Mouse (Mus musculus) MEL (cell line): ENCODE measurements around the gene Mgat4c. TPM values are rescaled to one million over a fixed set of nuclear protein-coding genes. Genes with fewer than 3 reads are reported as not detected.
A peak's percentile ranks its signal among the peaks of the same experiment; 100 is the strongest.

Experiments used
- DNase-seq: peaks from one replicate; pipeline ENCODE4 v3.0.0; 2011; ENCODE audit warnings: low read depth, low spot score
- H3K27ac ChIP-seq: 2 replicates; pipeline ENCODE4 v1.5.1; 2012; ENCODE audit warnings: low read depth, mild to moderate bottlenecking, control low read depth, low read length, moderate library complexity; ENCODE audit not compliant: control insufficient read depth
- H3K27me3 ChIP-seq, 2 experiments: fragments of 150-350 bp in 1 of 2; sonication (generic) in 1 of 2; 2 replicates each; pipeline ENCODE4 v1.6.1; 2012; ENCODE audit warnings: low read length in 2 of 2, mild to moderate bottlenecking in 2 of 2, improper control_type of control experiment in 1 of 2, moderate library complexity in 1 of 2; ENCODE audit not compliant: insufficient read depth in 2 of 2, control insufficient read depth in 1 of 2
- H3K36me3 ChIP-seq, 2 experiments: 2 replicates each; pipeline ENCODE4 v1.6.1; 2012 to 2014; ENCODE audit warnings: low read length in 2 of 2, improper control_type of control experiment in 1 of 2, inconsistent platforms in 1 of 2, mild to moderate bottlenecking in 1 of 2; ENCODE audit not compliant: insufficient read depth in 2 of 2, control insufficient read depth in 1 of 2
- H3K4me1 ChIP-seq, 2 experiments: fragments of 150-350 bp in 1 of 2; sonication (generic) in 1 of 2; 2 replicates each; pipeline ENCODE4 v1.6.1; 2012; ENCODE audit warnings: low read length in 2 of 2, improper control_type of control experiment in 1 of 2, mild to moderate bottlenecking in 1 of 2; ENCODE audit not compliant: insufficient read depth in 2 of 2, control insufficient read depth in 1 of 2
- H3K4me3 ChIP-seq, 2 experiments: fragments of 150-350 bp in 1 of 2; sonication (generic) in 1 of 2; 2 replicates each; pipeline ENCODE4 v1.5.1; 2012; ENCODE audit warnings: low read depth in 2 of 2, low read length in 2 of 2, mild to moderate bottlenecking in 2 of 2, moderate library complexity in 2 of 2, control low read depth in 1 of 2, improper control_type of control experiment in 1 of 2; ENCODE audit not compliant: control insufficient read depth in 1 of 2, insufficient read depth in 1 of 2
- H3K79me2 ChIP-seq: 2 replicates; pipeline ENCODE4 v1.6.1; 2012; ENCODE audit warnings: mild to moderate bottlenecking, low read length, moderate library complexity; ENCODE audit not compliant: control insufficient read depth, poor library complexity, insufficient read depth
- H3K9ac ChIP-seq: 2 replicates; pipeline ENCODE4 v1.6.1; 2012; ENCODE audit warnings: low read depth, mild to moderate bottlenecking, control low read depth, low read length, moderate library complexity; ENCODE audit not compliant: control insufficient read depth, poor library complexity, severe bottlenecking
- H3K9me3 ChIP-seq: fragments of 150-350 bp; sonication (generic); replicated peaks from 2 replicates; pipeline ENCODE4 v1.6.1; 2012; ENCODE audit warnings: mild to moderate bottlenecking, low read length, improper control_type of control experiment, moderate library complexity; ENCODE audit not compliant: insufficient read depth
- CTCF ChIP-seq, 3 experiments: IDR thresholded peaks in 2 of 3; conservative IDR thresholded peaks in 1 of 3; 2 replicates each; pipeline ENCODE4 v1.5.1; 2011 to 2012; ENCODE audit warnings: low read length in 3 of 3, low read depth in 2 of 3, mild to moderate bottlenecking in 2 of 3, improper control_type of control experiment in 1 of 3, inconsistent platforms in 1 of 3, mixed read lengths in 1 of 3, moderate library complexity in 1 of 3; ENCODE audit not compliant: control insufficient read depth in 1 of 3, insufficient read depth in 1 of 3, poor library complexity in 1 of 3, severe bottlenecking in 1 of 3
- E2F4 ChIP-seq: IDR thresholded peaks from 2 replicates; pipeline ENCODE4 v1.6.1; 2011; ENCODE audit warnings: low read depth, low read length, improper control_type of control experiment, borderline replicate concordance
- EP300 ChIP-seq, 2 experiments: IDR thresholded peaks; 2 replicates each; pipeline ENCODE4 v1.6.1; 2011; ENCODE audit warnings: improper control_type of control experiment in 2 of 2, low read length in 2 of 2, low read depth in 1 of 2, mild to moderate bottlenecking in 1 of 2
- GABPA ChIP-seq: IDR thresholded peaks from 2 replicates; pipeline ENCODE4 v1.6.1; 2012; ENCODE audit warnings: low read depth, mild to moderate bottlenecking, inconsistent platforms, low read length, improper control_type of control experiment, moderate library complexity
- JUND ChIP-seq: IDR thresholded peaks from 2 replicates; pipeline ENCODE4 v1.6.1; 2011; ENCODE audit warnings: low read depth, mild to moderate bottlenecking, improper control_type of control experiment, low read length
- KAT2A ChIP-seq: conservative IDR thresholded peaks from 2 replicates; pipeline ENCODE4 v1.6.1; 2012; ENCODE audit warnings: low read depth, low read length, improper control_type of control experiment, inconsistent platforms
- MAFK ChIP-seq: IDR thresholded peaks from 2 replicates; pipeline ENCODE4 v1.6.1; 2011; ENCODE audit warnings: low read depth, mild to moderate bottlenecking, low read length, improper control_type of control experiment, borderline replicate concordance
- MXI1 ChIP-seq: IDR thresholded peaks from 2 replicates; pipeline ENCODE4 v1.6.1; 2011; ENCODE audit warnings: mild to moderate bottlenecking, low read depth, low read length, improper control_type of control experiment
- MYB ChIP-seq: IDR thresholded peaks from 2 replicates; pipeline ENCODE4 v1.6.1; 2011; ENCODE audit warnings: mild to moderate bottlenecking, low read depth, low read length, improper control_type of control experiment
- POLR2AphosphoS2 ChIP-seq: IDR thresholded peaks from 2 replicates; pipeline ENCODE4 v1.6.1; 2011; ENCODE audit warnings: low read length, improper control_type of control experiment
- POLR2AphosphoS5 ChIP-seq: IDR thresholded peaks from 2 replicates; pipeline ENCODE4 v1.6.1; 2012; ENCODE audit warnings: low read depth, borderline replicate concordance, mild to moderate bottlenecking, inconsistent platforms, low read length, moderate library complexity, mixed read lengths
- RAD21 ChIP-seq: IDR thresholded peaks from 2 replicates; pipeline ENCODE4 v1.6.1; 2011; ENCODE audit warnings: mild to moderate bottlenecking, low read depth, low read length, improper control_type of control experiment
- TAL1 ChIP-seq: IDR thresholded peaks from 2 replicates; pipeline ENCODE4 v1.6.1; 2012; ENCODE audit warnings: mild to moderate bottlenecking, inconsistent platforms, low read length, moderate library complexity, mixed read lengths
- UBTF ChIP-seq: IDR thresholded peaks from 2 replicates; pipeline ENCODE4 v1.6.1; 2012; ENCODE audit warnings: low read depth, mild to moderate bottlenecking, inconsistent platforms, low read length, improper control_type of control experiment, moderate library complexity, borderline replicate concordance; ENCODE audit not compliant: insufficient read depth
- USF1 ChIP-seq: IDR thresholded peaks from 2 replicates; pipeline ENCODE4 v1.6.1; 2014; ENCODE audit warnings: low read depth, mild to moderate bottlenecking, inconsistent platforms, low read length, improper control_type of control experiment, moderate library complexity
- ZC3H11A ChIP-seq: IDR thresholded peaks from 2 replicates; pipeline ENCODE4 v1.6.1; 2012; ENCODE audit warnings: low read depth, mild to moderate bottlenecking, inconsistent platforms, low read length, improper control_type of control experiment
- polyA plus RNA-seq, 2 experiments: library from polyadenylated mRNA; stranded (reverse) in 1 of 2; unstranded in 1 of 2; fragments of >175 nt in 1 of 2; fragments of >200 nt in 1 of 2; gene quantifications; 2 replicates each; pipeline versions ENCODE4 v1.2.1 to v1.2.4; 2012; ENCODE audit warnings: low replicate concordance in 2 of 2, low read depth in 1 of 2; ENCODE audit not compliant: insufficient read length in 2 of 2, insufficient read depth in 1 of 2, missing spikeins in 1 of 2
- total RNA-seq: library from RNA; depleted of rRNA; stranded (reverse); fragments of 300-350 nt; gene quantifications from 2 replicates; pipeline ENCODE4 v1.2.3, GENCODE M21; 2012

Mgat4c gene
- total and polyA plus RNA-seq, 3 experiments: 0.36 to 3.0 TPM; not detected in 1

DNA sequence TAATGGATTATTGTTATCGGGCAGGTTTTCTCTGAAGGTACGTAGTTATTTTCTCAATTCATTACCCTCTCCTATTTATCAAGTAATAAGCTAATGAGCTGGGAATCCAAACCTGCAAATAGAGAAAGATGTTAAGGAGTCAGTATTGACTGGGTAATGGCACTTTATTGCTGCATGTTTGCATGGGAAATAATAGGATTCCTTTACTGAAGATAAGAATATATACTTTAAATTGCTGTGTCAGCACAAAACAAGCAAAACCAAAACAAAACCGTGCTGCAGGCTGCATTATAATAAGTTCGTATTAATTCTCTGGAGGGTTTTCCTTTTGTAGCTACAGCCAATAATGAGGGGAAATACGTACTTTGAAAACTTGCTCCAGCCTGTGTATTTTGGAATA is 627 bp downstream of the Mgat4c start:
- Histone ChIP-seq H3K36me3 (no peaks in the 10 kb centered on the region), H3K79me2 (no peaks in the 10 kb centered on the region), H3K27ac (no peak overlapping the region), H3K27me3 (no peaks in the 10 kb centered on the region), H3K9ac (no peak overlapping the region), H3K9me3 (no peaks in the 10 kb centered on the region), H3K4me3 (no peak overlapping the region), H3K4me1 (no peaks in the 10 kb centered on the region)
- TF ChIP-seq KAT2A (no peak), MXI1 (no peak), MAFK (0 out of 2 replicates have a peak, but pooled peaks have one; percentile 49)
- DNase-seq: no peak

DNA sequence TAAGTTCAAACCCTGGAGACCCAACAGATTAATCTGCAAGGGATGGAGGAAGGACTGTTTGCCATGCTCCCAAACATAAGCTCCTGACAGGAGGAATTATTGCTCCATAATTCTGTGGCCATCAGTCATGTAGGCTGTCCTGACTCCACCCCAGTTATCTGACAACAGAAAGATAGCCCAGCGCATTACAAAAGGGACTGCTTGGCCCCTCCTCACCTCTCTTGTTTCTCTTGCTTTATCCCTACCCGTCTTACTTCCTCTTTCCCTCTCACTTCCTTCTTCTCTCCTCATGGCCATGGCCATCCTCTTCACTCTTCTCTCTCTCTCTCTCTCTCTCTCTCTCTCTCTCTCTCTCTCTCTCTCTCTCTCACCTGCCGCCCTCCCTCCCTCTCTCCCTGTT is 80.5 kb downstream of the Mgat4c start:
- no peaks in the 10 kb centered on the region for H3K9me3 ChIP-seq
- TF ChIP-seq USF1 (no peak), MAFK (no peak), RAD21 (no peak), JUND (no peak), TAL1 (no peak), CTCF (IDR thresholded peaks at IDR 0.05 in 2 of 3, conservative IDR thresholded peaks at IDR 0.05 in 1 of 3; ENCODE audit: control insufficient read depth in 1 of 3, insufficient read depth in 1 of 3, low read depth in 2 of 3, low read length in 3 of 3, poor library complexity in 1 of 3, severe bottlenecking in 1 of 3) (no peak), EP300 (IDR thresholded peaks at IDR 0.05; ENCODE audit: low read depth in 1 of 2, low read length in 2 of 2) (no peak), E2F4 (no peak), ZC3H11A (no peak), UBTF (no peak), POLR2AphosphoS2 (no peak), GABPA (no peak), MYB (no peak), POLR2AphosphoS5 (no peak)
- H3K27ac ChIP-seq: no peak overlapping the region
- no peaks in the 10 kb centered on the region for H3K4me1 ChIP-seq
- DNase-seq: peak; percentile 28
- no peak overlapping the region for H3K4me3 ChIP-seq
- no peaks in the 10 kb centered on the region for H3K36me3 ChIP-seq
- H3K27me3 ChIP-seq: no peaks in the 10 kb centered on the region
- no peaks in the 10 kb centered on the region for H3K79me2 ChIP-seq
- H3K9ac ChIP-seq: no peak overlapping the region
